Mouse (Mus musculus) activated CD4-positive, CD25-positive, alpha-beta regulatory T cell, adult 4 months (primary cell): ENCODE measurements around the gene Gnb1. TPM values are rescaled to one million over a fixed set of nuclear protein-coding genes. Genes with fewer than 3 reads are reported as not detected.
A peak's percentile ranks its signal among the peaks of the same experiment; 100 is the strongest.

Source experiments
- ATAC-seq: one replicate; pipeline ENCODE4 v1.8.0; 2017
- polyA plus RNA-seq, 2 experiments: library from polyadenylated mRNA; unstranded; fragments of 100-300 nt; shearing (Covaris generic); gene quantifications; one replicate each; pipeline ENCODE4 v1.2.1; 2017

The Gnb1 gene
- polyA plus RNA-seq, 2 experiments from 2014 or later: 90.9 to 196 TPM

- no peak for ATAC-seq
Observed at GRCm38 (mm10) chr4:155485521-155485920, 5.6 kb upstream of the Gnb1 start.

GRCm38 (mm10) chr4:155487746-155488145 lies 3.4 kb upstream of the Gnb1 start:
- ATAC-seq: no peak

DNA sequence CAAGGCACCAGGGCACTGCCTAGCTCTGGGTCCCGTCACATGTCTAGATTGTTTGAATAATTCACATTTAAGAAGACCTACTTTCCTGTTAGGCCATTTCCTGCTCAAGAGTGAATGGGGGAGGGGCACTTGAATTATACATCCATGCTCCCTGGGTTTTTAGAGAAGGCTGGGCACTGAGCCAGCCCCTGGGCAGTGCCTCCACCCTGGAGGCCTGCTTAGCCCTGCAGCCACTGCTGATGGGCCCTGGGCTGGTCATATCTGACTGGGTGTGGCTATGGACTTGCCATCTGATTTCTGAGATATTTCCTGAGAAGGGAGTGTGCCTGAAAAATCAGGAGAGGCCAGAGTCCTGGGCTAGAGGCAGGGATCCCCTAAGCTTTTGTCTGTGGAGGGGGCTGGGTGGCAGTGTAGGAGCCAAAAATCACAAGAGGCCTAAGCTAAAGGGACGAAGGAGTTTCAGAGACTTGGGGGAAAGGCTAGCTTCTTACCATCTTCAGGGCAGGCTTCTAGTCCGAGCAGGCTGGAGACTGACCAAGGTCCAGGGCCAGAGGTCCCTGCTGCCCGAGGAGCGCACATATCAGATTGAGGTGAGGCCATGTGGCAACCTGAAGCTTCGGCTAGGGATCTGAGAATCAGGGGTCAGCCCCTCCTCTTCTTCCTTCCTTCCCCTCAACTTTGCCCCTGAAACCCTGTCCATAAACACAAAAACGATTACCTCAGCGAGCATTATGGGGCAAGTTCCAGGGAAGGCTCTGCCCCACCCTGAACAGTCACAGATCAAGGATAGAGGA lies 2.7 kb upstream of the Gnb1 start:
- ATAC-seq: no peak

DNA sequence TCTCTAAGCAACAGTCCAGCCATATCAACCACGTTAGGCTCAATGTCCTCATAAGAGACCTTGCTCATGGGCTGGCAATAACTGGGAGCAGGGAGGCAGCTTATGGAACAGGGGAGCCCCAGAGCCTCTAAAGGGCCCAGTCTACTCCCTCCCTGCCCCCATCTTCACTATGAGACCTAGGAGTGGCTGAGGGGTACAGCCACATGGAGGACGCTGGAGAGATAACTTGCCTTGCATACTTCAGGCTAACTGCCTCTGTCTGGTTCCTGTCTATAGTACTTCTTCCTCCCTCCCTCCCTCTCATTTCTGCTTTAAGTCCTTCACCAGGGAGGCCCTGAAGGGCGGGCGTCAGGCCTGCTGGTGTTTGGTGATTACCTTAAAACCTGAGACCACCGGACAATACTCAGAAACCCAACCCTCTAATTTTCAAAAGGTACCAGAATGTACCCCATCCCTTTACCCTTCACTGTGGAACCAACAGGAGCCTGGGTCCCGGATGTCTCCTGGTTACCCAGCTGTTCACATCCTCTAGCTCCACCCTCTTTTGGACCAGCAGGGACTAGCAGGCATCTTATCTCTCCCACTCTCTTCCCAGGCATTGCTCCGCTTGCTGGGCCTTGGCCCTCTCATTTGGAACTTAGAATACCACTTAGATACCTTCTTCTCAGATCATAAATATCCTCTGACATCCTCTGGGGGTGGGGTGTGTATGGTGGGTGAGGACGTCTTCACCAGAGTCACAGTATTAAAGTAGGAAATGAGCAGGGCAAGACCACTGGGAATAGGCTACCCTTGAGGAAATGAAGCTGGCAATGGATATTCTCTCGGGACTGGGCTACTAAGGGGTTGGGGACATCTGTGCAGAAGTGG lies 1.8 kb upstream of the Gnb1 start:
- no peak for ATAC-seq

GRCm38 (mm10) chr4:155490456-155490855 lies 705 bp upstream of the Gnb1 start:
- ATAC-seq: no peak

DNA sequence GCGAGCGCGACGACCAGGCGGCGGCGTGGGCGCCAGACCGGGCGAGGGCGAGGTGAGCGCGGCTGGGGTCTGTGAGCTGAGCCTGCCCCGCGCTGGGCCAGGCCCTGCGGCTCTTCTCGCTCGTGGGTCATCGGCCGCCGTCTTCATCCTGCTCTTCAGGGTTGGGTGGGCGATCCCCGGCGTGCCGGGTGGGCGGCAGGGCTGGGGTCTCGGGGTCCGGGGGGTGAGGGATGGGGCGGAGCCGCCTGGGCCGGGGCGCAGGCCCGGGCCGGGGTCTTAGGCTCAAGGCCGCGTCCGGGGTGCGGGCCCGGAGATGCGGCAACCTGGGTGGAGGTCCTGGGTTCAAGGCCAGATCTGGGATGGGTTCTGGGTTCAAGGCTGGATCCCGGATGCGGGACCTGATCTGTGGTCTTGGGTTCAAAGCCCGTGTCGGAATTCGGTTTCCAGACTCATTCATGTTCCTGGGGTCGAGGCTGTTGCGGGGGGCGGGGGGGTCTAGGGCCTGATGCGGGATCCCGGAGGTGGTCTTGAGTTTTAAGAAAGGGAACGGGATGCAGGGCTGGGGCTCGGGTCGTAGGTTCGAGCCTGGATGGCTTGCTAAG lies 469 bp downstream of the Gnb1 start:
- ATAC-seq: no peak

- peak; percentile 47 for ATAC-seq
Observed at GRCm38 (mm10) chr4:155492131-155492633, 1.0 kb downstream of the Gnb1 start.

- ATAC-seq: no peak
Observed at GRCm38 (mm10) chr4:155494891-155495290, 3.7 kb downstream of the Gnb1 start.

GRCm38 (mm10) chr4:155497963-155498362 lies 6.8 kb downstream of the Gnb1 start:
- ATAC-seq: no peak

- ATAC-seq: no peak
Observed at GRCm38 (mm10) chr4:155501126-155501525, 10.0 kb downstream of the Gnb1 start.

GRCm38 (mm10) chr4:155505067-155505466 lies 13.9 kb downstream of the Gnb1 start:
- no peak for ATAC-seq

DNA sequence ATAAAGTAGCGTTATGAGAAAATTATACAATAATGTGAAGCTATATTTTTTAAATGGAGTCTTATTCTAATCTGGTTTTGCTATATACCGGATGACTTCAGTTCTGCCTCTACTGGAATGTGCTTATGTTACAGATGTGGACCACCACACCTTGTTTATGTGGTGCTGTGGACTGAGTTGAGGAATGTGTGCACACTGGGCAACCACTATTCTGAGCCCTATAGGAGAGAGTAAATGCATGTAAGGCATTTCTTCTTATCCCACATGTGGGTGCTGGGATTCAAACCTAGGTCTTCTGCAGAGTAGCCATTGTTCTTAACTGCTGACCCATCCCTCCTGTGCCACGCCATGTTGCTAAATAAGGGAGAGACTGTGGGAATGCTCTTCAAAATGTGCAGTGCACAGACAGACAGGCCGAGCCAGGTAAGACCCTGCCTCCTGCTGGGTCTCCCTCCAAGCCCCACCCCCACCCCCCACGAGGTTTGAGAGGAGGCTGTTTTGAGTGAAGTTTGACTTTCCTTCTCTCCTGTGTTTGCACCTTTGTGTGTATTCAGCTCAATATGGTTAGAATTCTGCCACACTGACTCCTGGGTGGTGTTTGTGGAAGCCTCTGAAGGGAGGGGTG lies 14.6 kb downstream of the Gnb1 start:
- ATAC-seq: no peak

GRCm38 (mm10) chr4:155508614-155509013 lies 17.5 kb downstream of the Gnb1 start:
- no peak for ATAC-seq

- ATAC-seq: no peak
Observed at GRCm38 (mm10) chr4:155510981-155511380, 19.8 kb downstream of the Gnb1 start.

- no peak for ATAC-seq
Observed at GRCm38 (mm10) chr4:155514810-155515209, 23.6 kb downstream of the Gnb1 start.

DNA sequence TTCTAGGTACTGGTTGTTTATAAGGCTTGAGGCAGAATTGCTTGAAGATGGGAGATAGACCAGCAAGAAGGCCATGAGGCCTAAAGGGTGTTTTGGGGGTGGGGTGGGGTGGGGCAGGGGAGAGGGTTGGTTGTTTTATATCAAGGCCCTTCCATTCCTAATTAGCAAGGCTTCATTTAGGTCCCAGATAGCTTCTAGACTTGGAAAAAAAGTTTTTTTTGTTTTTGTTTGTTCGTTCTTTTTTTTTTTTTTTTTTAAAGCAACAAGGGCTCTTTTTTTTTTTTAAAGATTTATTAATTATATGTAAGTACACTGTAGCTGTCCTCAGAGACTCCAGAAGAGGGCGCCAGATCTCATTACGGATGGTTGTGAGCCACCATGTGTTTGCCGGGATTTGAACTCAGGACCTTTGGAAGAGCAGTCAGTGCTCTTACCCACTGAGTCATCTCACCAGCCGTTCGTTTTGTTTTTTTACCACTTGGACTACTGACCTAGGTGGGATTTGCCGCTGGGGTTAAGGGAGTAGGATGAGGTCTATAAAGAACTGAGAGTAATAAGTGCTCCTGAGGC lies 26.9 kb downstream of the Gnb1 start:
- no peak for ATAC-seq

GRCm38 (mm10) chr4:155522327-155522726 lies 31.2 kb downstream of the Gnb1 start:
- no peak for ATAC-seq

DNA sequence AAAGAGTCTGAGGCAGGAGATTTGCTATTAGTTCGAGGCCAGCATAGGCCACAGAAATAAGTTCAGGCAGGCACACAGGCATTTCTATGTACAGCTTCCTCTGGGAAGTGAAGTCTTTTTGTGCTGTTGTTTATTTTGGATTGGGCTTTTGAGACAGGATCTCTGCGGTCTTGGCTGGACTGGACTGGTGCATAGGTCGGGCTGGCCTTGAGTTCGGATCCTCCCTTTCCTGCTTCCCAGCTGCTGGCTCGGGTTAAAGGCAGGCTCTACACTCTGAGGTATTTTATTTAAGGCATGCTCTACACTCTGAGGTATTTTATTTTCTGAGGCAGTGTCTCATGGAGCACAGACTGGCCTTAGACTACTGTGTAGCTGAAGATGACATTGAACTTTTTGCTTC lies 34.6 kb downstream of the Gnb1 start:
- no peak for ATAC-seq

DNA sequence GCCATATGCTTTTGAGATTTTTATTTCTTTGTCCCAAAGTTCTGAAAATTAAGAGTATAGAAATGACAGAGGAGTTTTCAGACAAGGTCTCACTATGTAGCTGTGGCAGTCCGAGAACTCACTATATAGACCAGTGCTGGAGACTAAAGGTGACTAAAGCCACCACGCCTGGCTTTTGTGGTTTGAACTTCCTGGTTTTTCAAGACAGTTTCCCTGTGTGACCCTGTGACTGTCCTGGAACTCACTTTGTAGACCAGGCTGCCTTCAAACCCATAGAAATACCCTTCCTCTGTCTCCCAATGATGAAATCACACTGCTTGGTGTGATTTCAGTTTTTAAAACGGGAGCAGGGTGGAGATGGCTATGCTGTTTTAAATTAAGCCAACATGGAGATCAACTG lies 38.1 kb downstream of the Gnb1 start:
- ATAC-seq: no peak

DNA sequence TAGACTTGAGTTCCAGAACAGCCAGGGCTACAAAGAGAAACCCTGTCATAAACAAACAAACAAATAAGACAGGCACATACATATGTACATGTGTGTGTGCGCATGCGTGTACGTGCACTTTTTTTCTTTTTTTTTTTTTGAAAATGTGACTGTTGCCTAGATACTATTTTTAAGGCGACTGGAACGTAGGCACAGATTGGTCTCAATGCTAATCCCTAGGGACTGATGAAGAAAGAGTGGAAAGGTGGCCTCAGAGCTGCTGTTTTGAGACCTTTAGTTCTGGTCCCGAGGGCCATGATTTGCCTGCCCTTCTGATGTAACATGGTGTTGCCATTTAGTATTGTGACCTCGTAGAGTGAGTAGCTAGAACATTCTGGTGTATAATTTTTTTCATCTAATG lies 58.8 kb downstream of the Gnb1 start:
- ATAC-seq: no peak

- ATAC-seq: no peak
Observed at GRCm38 (mm10) chr4:155550446-155550845, 59.3 kb downstream of the Gnb1 start.

DNA sequence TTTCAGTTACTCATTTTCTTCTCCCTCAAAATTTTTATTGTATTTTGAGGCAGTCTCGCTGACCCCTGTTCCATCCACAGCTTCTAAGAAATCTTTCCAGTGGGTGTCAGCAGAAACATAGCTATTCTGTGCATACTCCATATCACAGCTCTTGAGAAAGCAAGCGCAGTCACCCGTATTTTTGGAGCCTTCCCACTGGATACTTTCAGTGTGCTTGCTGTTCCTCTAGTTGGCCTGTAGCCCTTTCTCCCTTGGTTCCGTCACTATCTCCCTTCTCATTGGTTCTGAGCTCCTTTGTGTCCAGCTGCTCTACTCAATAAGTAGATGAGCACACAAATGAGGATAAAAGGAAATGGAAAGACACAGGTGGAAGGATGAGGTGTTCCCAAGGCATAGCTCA lies 59.9 kb downstream of the Gnb1 start:
- no peak for ATAC-seq
